Mouse (Mus musculus) CD4-positive, CD25-positive, alpha-beta regulatory T cell, adult 9 weeks (primary cell): ENCODE results near the gene Meaf6. TPM values are rescaled to one million over a fixed set of nuclear protein-coding genes. Genes with fewer than 3 reads are reported as not detected.

Experiments used
- polyA plus RNA-seq: library from polyadenylated mRNA; unstranded; fragments of 100-300 nt; shearing (Covaris generic); gene quantifications from one replicate; pipeline ENCODE4 v1.2.1, GENCODE M21; 2017

Meaf6 gene
- 55.0 TPM for polyA plus RNA-seq

GRCm38 (mm10) chr4:125084403-125085345 lies at the start of gene Meaf6:
Gene Meaf6 (plus strand): TSS chr4:125085134.

DNA sequence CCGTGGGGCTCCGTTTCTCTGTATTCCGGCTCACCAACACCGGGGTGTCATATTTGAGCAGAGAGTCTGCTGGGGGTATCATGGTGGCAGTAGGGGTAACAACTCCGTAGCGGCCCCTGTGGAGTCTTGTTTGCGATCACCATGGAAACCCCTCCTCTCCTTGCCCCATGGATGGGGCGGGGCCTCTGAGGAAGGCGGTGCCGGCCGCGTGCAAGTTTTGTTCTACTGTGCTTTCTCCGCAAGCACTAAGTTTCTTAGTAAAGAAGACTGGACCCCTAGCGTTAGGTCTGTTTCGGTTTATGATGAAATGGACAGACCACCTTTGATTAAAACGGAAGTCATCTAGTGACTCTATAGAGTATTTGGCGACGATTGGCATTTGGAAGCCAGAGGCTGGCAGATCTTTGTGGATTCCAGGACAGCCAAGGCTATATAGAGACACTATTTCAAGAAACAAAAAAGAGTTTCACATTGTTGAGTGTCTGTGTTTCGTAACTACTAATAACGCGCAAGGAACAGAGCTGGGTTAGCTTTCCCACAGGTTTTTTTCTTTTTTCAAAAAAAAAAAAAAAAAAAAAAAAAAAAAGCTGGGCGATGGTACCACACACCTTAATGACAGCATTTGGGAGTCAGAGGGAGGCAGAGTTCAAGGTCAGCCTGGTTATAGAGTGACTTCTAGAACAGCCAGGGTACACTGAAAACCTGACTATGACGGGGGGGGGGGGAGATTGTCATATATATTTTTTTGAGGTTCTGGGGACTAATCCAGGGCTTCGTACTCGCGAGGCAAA lies 19.2 kb upstream of the Meaf6 start, which contains the start of gene Dnali1:
Gene Dnali1 (minus strand): TSS at position 187 of the 791 bp plus-strand sequence.

GRCm38 (mm10) chr4:125066490-125067370 lies 18.2 kb upstream of the Meaf6 start, which contains the start of gene Snip1:
Gene Snip1 (plus strand): TSS chr4:125066672.

DNA sequence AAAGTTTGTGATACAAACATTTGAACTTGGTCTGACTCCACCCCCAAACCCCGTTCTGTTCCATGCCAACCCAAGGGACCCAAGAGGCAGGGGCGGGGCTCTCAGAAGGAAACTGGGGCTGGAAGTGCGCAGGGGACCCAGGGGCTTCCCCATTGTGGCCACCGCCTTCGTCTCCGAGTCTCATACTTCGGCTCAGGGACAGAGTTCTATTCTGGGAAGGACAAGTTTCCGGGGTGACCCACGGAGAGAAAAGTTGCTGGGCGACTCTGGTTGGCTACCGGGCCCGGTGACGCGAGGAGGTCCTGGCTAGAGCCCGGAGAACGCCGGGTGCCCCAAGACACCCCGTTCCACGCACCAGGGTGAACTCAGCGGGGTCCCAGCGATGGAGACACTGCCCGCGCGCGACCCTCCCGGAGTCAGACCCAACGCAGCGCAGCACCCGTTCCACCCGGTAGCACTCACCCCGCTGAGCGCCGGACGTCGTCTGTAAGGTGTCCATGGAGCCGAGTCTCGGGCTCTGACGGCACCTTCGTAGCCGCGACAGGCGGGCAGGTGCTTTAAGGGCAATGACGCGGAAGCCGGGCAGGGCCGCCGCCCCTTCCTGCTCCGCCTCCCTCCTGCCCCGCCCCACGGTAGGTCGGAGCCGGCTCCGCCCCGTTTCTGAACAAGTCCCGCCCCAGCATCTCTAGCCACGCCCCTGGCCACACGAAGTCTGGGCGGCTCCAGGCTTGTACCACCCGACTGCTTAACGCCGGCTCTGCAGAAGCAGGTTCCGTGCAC lies 42.6 kb downstream of the Meaf6 start, which contains the start of gene Zc3h12a:
Gene Zc3h12a (minus strand): TSS at position 536 of the 780 bp plus-strand sequence.

Other genes with a start within 250 kb of the Meaf6 start
- 2.3 TPM for gene Yrdc, start 234.5 kb upstream of the Meaf6 start, polyA plus RNA-seq
- gene 1110065P20Rik, start 233.9 kb upstream of the Meaf6 start, polyA plus RNA-seq = 4.4 TPM
- gene Maneal, start 223.0 kb upstream of the Meaf6 start, polyA plus RNA-seq = 0.24 TPM
- not detected for gene Epha10, start 204.2 kb upstream of the Meaf6 start, polyA plus RNA-seq
- 19.3 TPM for gene 9930104L06Rik, start 148.1 kb upstream of the Meaf6 start, polyA plus RNA-seq
- 11.3 TPM for gene Cdca8, start 145.8 kb upstream of the Meaf6 start, polyA plus RNA-seq
- not detected for gene Rspo1, start 98.7 kb upstream of the Meaf6 start, polyA plus RNA-seq
- gene Gnl2, start 68.5 kb upstream of the Meaf6 start, polyA plus RNA-seq = 104 TPM
- gene Dnali1, start 19.4 kb upstream of the Meaf6 start, polyA plus RNA-seq = not detected
- 10.7 TPM for gene Snip1, start 18.5 kb upstream of the Meaf6 start, polyA plus RNA-seq
- gene Zc3h12a, start 42.7 kb downstream of the Meaf6 start, polyA plus RNA-seq = 31.2 TPM